Mouse (Mus musculus): ENCODE results near the gene Arhgap23. TPM values are rescaled to one million over a fixed set of nuclear protein-coding genes. Genes with fewer than 3 reads are reported as not detected.

The Arhgap23 gene
- polyA plus RNA-seq, 1 experiment = 77.2 TPM

DNA sequence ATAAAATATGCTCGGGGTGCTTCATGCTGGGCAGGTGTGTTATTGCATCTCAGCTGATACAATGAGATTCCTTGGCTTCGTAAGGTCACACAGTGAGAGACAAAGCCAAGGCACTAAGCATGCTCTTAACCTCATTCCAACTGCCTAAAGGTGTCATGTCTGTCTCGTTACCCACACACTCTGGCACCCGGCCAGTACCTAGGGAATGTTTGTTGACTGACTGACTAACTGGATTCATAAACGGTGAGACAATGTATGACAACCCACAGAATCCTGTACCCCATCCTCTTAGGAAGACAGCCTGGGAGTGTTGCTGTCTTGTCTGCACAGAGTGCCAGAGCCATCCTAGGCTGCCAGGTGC is 4.2 kb downstream of the Arhgap23 start:
- 34% methylated on average over 5 of the region's 5 CpGs for WGBS
- peak overlapping the region; percentile 66 for H3K27ac ChIP-seq (ENCODE audit: insufficient read depth, low read length)

DNA sequence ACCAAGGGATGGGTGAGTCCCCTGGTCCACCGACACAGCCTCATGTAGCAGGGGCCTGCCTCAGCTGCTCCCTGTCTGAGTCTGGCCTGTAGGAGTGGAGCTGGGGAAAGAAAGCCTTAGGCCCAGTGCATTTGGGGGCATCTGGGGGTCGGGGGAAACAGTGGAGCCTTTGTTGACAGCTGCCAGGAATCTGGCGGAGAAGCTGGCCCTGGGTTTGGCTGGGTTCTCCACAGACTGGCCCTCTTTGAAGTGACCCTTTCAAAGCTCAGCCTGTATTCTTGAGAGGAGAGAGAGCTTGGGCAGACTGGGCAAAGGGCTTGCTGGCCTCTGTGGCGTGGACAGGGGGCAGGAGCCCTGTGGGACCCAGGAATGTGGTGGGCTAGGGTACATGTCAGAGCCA is 7.2 kb downstream of the Arhgap23 start:
- Histone ChIP-seq H3K27me3 (ENCODE audit: control insufficient read depth, insufficient read depth, low read length) (no peaks in the 10 kb centered on the region), H3K4me3 (replicated peaks; ENCODE audit: insufficient read depth, low read depth, low read length) (no peak overlapping the region), H3K27ac (ENCODE audit: insufficient read depth, low read length) (peak overlapping the region; percentile 81; the same call in 1 of the 2 replicates), H3K4me1 (ENCODE audit: control insufficient read depth, insufficient read depth, low read length) (peaks cover 17% of the 10 kb centered on the region; the same call in 1 of the 2 replicates)
- 50% methylated on average over 4 of the region's 4 CpGs for WGBS
- peak in 1 of 2 experiments; percentile 49 for DNase-seq
- TF ChIP-seq CTCF (IDR thresholded peaks at IDR 0.05; ENCODE audit: borderline replicate concordance, insufficient read depth, low read depth, low read length) = no peak
- TF ChIP-seq POLR2A (IDR thresholded peaks at IDR 0.05; ENCODE audit: borderline replicate concordance, insufficient read depth, low read length) = no peak

More for the DNA sequence above, 4.2 kb downstream of the Arhgap23 start:
- no peaks in the 10 kb centered on the region for H3K27me3 ChIP-seq (ENCODE audit: control insufficient read depth, insufficient read depth, low read length)
- no peak for TF ChIP-seq CTCF (IDR thresholded peaks at IDR 0.05; ENCODE audit: borderline replicate concordance, insufficient read depth, low read depth, low read length)
- no peak for TF ChIP-seq POLR2A (IDR thresholded peaks at IDR 0.05; ENCODE audit: borderline replicate concordance, insufficient read depth, low read length)
- DNase-seq = no peak
- H3K4me3 ChIP-seq (replicated peaks; ENCODE audit: insufficient read depth, low read depth, low read length) = no peak overlapping the region
- peaks cover 17% of the 10 kb centered on the region; the same call in 1 of the 2 replicates for H3K4me1 ChIP-seq (ENCODE audit: control insufficient read depth, insufficient read depth, low read length)

DNA sequence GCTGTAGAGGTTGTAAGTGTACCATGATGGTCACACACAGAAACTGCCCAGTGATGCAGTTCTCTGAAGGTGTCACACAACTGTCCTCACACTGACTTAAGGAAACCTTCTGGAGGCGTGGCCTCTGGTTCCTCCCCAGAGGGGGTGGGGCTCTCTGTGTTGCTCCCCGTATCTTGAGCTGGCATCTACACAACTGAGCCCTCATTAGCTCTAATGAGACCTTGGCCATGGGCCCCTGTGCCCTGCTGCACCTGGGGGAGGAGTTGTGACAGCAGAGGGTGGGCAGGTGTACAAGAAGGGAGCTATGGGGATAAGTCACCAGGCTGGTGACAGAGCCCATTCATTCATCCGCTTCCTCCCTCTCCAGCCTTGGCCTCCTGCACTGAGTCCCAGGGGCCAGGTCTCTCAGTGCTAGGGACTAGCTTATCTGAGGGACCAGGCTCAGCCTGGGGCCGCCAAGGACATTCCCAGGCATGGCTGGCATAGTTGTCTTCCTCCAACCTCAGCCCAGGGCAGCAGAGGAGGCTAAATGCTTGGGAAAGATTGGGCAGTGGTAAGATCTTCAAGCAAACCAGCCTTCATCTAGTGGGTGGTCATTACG is 8.9 kb downstream of the Arhgap23 start:
- WGBS = 69% methylated on average over 5 of the region's 5 CpGs

DNA sequence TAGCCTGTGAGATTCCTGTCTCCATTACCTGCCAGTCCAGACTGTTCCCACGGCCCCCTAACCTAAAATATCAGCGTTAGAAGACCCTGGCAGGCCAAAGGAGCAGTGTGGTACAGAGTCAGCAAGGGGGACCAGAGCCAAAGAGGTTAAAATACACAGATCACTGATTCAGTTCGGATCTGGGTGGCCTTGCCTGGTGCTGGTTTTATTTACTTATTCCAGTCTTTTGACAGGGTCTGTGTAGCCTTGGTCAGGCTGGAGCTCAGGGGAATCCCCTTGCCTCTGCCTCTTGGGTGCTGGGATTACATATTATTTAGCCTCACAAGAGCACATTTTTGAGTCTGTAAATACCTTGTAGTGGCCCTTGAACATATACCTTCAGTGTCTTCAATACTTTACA is 9.5 kb downstream of the Arhgap23 start:
- H3K4me1 ChIP-seq (ENCODE audit: control insufficient read depth, insufficient read depth, low read length) = peaks cover 11% of the 10 kb centered on the region
- WGBS = 61% methylated on average over 3 of the region's 3 CpGs
- no peak overlapping the region for H3K4me3 ChIP-seq (replicated peaks; ENCODE audit: insufficient read depth, low read depth, low read length)
- DNase-seq = no peak
- no peak overlapping the region for H3K27ac ChIP-seq (ENCODE audit: insufficient read depth, low read length)
- TF ChIP-seq POLR2A (IDR thresholded peaks at IDR 0.05; ENCODE audit: borderline replicate concordance, insufficient read depth, low read length) (no peak), CTCF (IDR thresholded peaks at IDR 0.05; ENCODE audit: borderline replicate concordance, insufficient read depth, low read depth, low read length) (no peak)
- H3K27me3 ChIP-seq (ENCODE audit: control insufficient read depth, insufficient read depth, low read length) = no peaks in the 10 kb centered on the region

More for the DNA sequence above, 8.9 kb downstream of the Arhgap23 start:
- DNase-seq = no peak
- Histone ChIP-seq H3K27me3 (ENCODE audit: control insufficient read depth, insufficient read depth, low read length) (no peaks in the 10 kb centered on the region), H3K4me3 (replicated peaks; ENCODE audit: insufficient read depth, low read depth, low read length) (no peak overlapping the region), H3K4me1 (ENCODE audit: control insufficient read depth, insufficient read depth, low read length) (peaks cover 17% of the 10 kb centered on the region), H3K27ac (ENCODE audit: insufficient read depth, low read length) (no peak overlapping the region)
- TF ChIP-seq POLR2A (IDR thresholded peaks at IDR 0.05; ENCODE audit: borderline replicate concordance, insufficient read depth, low read length) = no peak
- no peak for TF ChIP-seq CTCF (IDR thresholded peaks at IDR 0.05; ENCODE audit: borderline replicate concordance, insufficient read depth, low read depth, low read length)

DNA sequence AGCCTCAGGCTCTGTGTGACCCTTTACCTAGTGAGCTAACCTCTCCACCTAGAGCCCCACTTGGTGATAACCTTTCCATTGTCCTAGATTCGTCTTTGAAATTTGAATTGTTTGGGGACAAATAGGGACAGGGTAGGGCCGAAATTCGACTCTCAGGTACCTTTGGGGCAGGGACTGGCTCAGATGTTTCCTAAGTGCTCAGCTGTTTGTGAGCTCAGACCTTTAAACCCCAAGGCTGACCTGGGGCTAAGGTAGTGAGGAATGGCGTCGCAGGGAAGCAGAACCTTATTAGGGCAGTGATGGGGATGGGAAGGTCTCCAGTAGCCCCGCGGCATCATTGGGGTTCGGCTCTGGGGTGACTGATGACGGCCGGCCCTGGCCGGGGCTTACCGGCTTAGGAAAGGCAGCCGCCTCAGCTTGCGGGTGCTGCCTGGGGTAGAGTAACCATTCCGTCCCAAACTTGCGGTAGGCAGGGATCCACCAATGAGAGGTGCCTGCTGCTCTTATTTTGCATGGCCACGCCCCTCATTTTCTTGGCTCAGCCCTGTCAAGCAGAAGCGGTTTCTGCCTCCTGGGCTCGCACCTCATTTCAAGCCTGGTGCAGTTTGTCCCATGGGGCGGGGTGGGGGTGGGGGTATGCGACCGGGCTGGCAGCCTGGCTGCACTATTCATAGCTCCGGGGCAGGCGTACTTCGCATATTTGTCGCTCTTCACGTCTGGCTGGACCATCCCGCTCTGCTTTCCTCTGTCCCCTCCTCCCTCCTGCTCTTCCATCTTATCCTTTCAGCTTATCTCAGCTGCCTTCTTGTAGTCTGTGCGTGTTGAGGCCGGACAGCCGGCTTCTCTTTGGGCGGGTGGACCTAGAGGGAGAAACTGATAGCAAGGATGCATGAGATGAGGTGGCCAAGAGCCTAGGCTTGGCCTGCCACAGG is 12.7 kb downstream of the Arhgap23 start:
- TF ChIP-seq POLR2A (IDR thresholded peaks at IDR 0.05; ENCODE audit: borderline replicate concordance, insufficient read depth, low read length) (0 out of 2 replicates have a peak, but pooled peaks have one; percentile 11), CTCF (IDR thresholded peaks at IDR 0.05; ENCODE audit: borderline replicate concordance, insufficient read depth, low read depth, low read length) (no peak)
- no peaks in the 10 kb centered on the region for H3K27me3 ChIP-seq (ENCODE audit: control insufficient read depth, insufficient read depth, low read length)
- H3K4me1 ChIP-seq (ENCODE audit: control insufficient read depth, insufficient read depth, low read length) = peaks cover 4% of the 10 kb centered on the region
- 3% methylated on average over 32 of the region's 32 CpGs for WGBS
- H3K4me3 ChIP-seq (replicated peaks; ENCODE audit: insufficient read depth, low read depth, low read length) = peak overlapping the region; percentile 52
- H3K27ac ChIP-seq (ENCODE audit: insufficient read depth, low read length) = no peak overlapping the region
- peak; percentile 76 to 81 for DNase-seq

DNA sequence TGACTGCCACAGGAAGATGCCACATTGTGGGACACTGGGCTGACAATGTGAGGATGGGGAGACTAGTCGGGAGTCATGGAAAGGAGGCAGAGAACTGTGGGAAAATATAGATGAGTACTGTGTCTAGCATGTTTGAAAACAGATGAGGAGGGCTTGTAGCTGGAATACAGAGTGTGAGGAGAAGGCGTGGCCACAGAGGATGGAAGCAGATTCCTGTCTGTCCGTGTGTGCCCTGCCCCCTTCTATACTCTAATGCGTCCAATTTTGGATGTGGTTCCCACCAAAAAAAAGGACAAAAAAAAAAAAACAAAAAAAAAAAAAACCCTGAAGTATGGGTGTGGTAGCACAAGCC is 13.4 kb downstream of the Arhgap23 start:
- 61% methylated on average over 4 of the region's 4 CpGs for WGBS
- Histone ChIP-seq H3K27me3 (ENCODE audit: control insufficient read depth, insufficient read depth, low read length) (no peaks in the 10 kb centered on the region), H3K27ac (ENCODE audit: insufficient read depth, low read length) (no peak overlapping the region), H3K4me1 (ENCODE audit: control insufficient read depth, insufficient read depth, low read length) (peaks cover 4% of the 10 kb centered on the region), H3K4me3 (replicated peaks; ENCODE audit: insufficient read depth, low read depth, low read length) (peak overlapping the region; percentile 52)
- TF ChIP-seq CTCF (IDR thresholded peaks at IDR 0.05; ENCODE audit: borderline replicate concordance, insufficient read depth, low read depth, low read length) (no peak), POLR2A (IDR thresholded peaks at IDR 0.05; ENCODE audit: borderline replicate concordance, insufficient read depth, low read length) (no peak)
- DNase-seq = no peak

DNA sequence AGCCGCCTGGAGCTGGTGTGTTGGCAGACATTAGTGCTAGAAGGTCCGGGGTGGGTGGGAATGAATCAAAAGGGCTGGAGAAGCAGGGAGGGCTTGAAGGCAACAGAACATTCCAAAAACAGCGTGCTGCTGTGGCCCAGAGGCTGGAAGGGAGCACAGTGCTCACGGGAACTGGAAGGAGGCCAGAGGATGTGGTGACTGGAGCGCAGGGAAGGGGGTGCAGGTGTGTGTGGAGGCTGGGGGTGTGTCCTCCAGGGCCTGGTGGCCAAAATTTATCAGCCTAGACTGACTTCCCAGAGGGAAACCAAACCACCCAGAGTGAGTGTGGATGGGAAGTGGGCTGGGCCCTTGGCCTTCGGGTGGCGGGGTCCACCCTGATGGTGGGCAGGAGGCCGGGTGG is 14.3 kb downstream of the Arhgap23 start:
- Histone ChIP-seq H3K4me3 (replicated peaks; ENCODE audit: insufficient read depth, low read depth, low read length) (no peak overlapping the region), H3K27me3 (ENCODE audit: control insufficient read depth, insufficient read depth, low read length) (no peaks in the 10 kb centered on the region), H3K4me1 (ENCODE audit: control insufficient read depth, insufficient read depth, low read length) (peaks cover 4% of the 10 kb centered on the region), H3K27ac (ENCODE audit: insufficient read depth, low read length) (no peak overlapping the region)
- 74% methylated on average over 8 of the region's 8 CpGs for WGBS
- DNase-seq = no peak
- TF ChIP-seq CTCF (IDR thresholded peaks at IDR 0.05; ENCODE audit: borderline replicate concordance, insufficient read depth, low read depth, low read length) (no peak), POLR2A (IDR thresholded peaks at IDR 0.05; ENCODE audit: borderline replicate concordance, insufficient read depth, low read length) (no peak)

All from cerebellum, adult 2 months (tissue).